Mouse (Mus musculus): Measurements from ENCODE around the gene Atxn1l. TPM values are rescaled to one million over a fixed set of nuclear protein-coding genes. Genes with fewer than 3 reads are reported as not detected.
A peak's percentile ranks its signal among the peaks of the same experiment; 100 is the strongest.

Gene Atxn1l
- 10 to 100 TPM; 20.0 to 23.0 TPM for total RNA-seq (2021)
- 6.5 and 11.9 TPM in 2 replicates for polyA plus RNA-seq (2012; rRNA removed)
- long read RNA-seq, full-length matches to known transcripts, result 1 of 4 reads
- long read RNA-seq, partial matches to known transcripts, result 0 of 4 reads
- long read RNA-seq, other reads (novel, unspliced or antisense), result 3 of 4 reads

DNA sequence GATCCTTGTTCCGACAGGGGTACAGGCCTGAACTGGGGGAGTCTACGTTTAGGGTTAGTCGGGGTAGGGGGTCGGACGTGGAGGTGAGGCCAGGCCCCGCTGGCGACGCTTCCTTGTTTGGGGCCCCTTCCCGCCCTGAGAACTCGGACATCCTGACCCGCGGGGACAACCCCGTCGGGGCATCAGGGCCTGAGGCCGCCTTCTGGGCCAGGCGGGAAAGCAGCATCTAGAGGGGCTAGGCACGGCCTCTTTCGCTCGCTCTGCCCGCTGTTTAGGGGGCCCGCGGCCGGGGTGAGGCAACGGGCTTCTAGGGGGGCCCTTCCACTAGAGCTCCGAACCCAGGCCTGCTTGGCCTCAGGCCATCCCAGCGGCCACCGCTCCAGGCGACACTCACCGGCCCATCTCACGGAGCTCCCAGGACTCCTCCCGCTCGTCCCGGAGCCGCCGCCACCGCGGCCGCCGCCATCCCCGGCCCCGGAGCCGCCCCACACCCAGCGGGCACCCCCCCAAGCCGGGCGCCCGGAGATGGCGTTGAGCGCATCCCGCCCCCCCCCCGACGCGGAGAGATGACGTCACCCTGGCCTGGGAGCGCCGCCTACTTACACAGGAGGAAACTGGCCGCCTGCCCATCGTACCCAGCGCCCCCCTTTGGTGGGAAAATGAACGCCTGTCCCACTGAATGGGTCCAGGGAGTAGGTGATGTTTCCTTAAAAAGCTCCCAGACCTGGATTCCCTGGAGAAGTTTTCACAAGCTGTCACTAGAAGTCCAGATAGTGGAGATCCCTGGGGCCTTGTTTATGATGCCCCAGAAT lies at the start of gene Atxn1l:
Gene Atxn1l, minus strand, starts transcription at position 503 of the 812 bp plus-strand sequence.
- intact Hi-C loops (cut with DNase I), result no loop called here
- TF ChIP-seq POLR2A (IDR thresholded peaks at IDR 0.05; ENCODE audit: insufficient read depth, low read depth, low read length), result no peak
- TF ChIP-seq CTCF (IDR thresholded peaks at IDR 0.05), result peak; percentile 66
- TF ChIP-seq EP300 (IDR thresholded peaks at IDR 0.05; ENCODE audit: insufficient read depth, low read depth, low read length), result no peak
- peak within 1 kb of the TSS; percentile 68 for H3K4me3 ChIP-seq
- under 1% methylated on average over 56 of the region's 59 CpGs for WGBS
- H3K27me3 ChIP-seq (ENCODE audit: control insufficient read depth, insufficient read depth, low read length), result no peaks in the 10 kb centered on the region
- DNase-seq, result peak; percentile 84 to 88
- H3K4me1 ChIP-seq (ENCODE audit: control insufficient read depth, insufficient read depth, low read length), result no peaks in the 10 kb centered on the region
- H3K36me3 ChIP-seq (ENCODE audit: control insufficient read depth, insufficient read depth, low read length), result no peaks in the 10 kb centered on the region
- H3K79me2 ChIP-seq (replicated peaks; ENCODE audit: control insufficient read depth, insufficient read depth, low read length), result no peaks in the 10 kb centered on the region; the same call in 1 of the 2 replicates
- H3K9ac ChIP-seq (ENCODE audit: low read depth, low read length), result peak within 1 kb of the TSS; percentile 96
- H3K27ac ChIP-seq, result peak within 1 kb of the TSS; percentile 80

DNA sequence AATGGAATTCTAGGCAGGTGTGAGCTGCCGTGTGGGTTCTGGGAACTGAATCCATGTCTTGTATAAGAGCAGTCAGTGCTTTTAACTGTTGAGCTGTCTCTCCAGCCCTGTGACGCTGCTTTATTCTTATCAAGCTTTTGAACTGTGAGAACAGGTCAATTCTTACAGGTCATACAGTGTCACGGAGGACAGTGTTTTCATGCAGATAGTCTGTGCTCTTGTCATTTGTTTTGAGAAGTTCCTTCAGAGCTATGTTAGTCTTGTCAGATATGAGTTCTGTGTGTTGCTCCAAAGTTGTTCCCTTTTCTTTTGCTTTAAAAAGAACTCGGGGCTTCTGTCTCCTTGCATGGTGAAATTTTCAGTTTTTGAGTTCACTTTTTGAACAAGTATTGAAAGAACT lies 43.0 kb upstream of the Atxn1l start:
- Histone ChIP-seq H3K9ac (ENCODE audit: low read depth, low read length) (peak overlapping the region; percentile 42; the same call in 1 of the 2 replicates), H3K4me1 (ENCODE audit: control insufficient read depth, insufficient read depth, low read length) (peaks cover 8% of the 10 kb centered on the region), H3K36me3 (ENCODE audit: control insufficient read depth, insufficient read depth, low read length) (peaks cover 13% of the 10 kb centered on the region; the same call in 1 of the 2 replicates), H3K27me3 (ENCODE audit: control insufficient read depth, insufficient read depth, low read length) (no peaks in the 10 kb centered on the region), H3K79me2 (replicated peaks; ENCODE audit: control insufficient read depth, insufficient read depth, low read length) (peaks cover 2% of the 10 kb centered on the region), H3K27ac (no peak overlapping the region), H3K4me3 (no peak overlapping the region)
- TF ChIP-seq POLR2A (IDR thresholded peaks at IDR 0.05; ENCODE audit: insufficient read depth, low read depth, low read length) (no peak), CTCF (IDR thresholded peaks at IDR 0.05) (no peak), EP300 (IDR thresholded peaks at IDR 0.05; ENCODE audit: insufficient read depth, low read depth, low read length) (no peak)
- 29% methylated on average over 4 of the region's 4 CpGs for WGBS
- intact Hi-C loops (cut with DNase I), result loop anchor here (5.0 kb wide), 2 partner anchors 37 to 173 kb away; partner anchors contain the start of gene Dhodh
- no peak for DNase-seq

- Histone ChIP-seq H3K9ac (ENCODE audit: low read depth, low read length) (peak overlapping the region; percentile 97), H3K36me3 (ENCODE audit: control insufficient read depth, insufficient read depth, low read length) (peaks cover 13% of the 10 kb centered on the region; the same call in 1 of the 2 replicates), H3K4me1 (ENCODE audit: control insufficient read depth, insufficient read depth, low read length) (peaks cover 8% of the 10 kb centered on the region), H3K27ac (peak overlapping the region; percentile 99), H3K27me3 (ENCODE audit: control insufficient read depth, insufficient read depth, low read length) (no peaks in the 10 kb centered on the region), H3K4me3 (peak overlapping the region; percentile 90), H3K79me2 (replicated peaks; ENCODE audit: control insufficient read depth, insufficient read depth, low read length) (peaks cover 2% of the 10 kb centered on the region)
- WGBS, result 10% methylated on average over 24 of the region's 24 CpGs
- TF ChIP-seq POLR2A (IDR thresholded peaks at IDR 0.05; ENCODE audit: insufficient read depth, low read depth, low read length) (no peak), CTCF (IDR thresholded peaks at IDR 0.05) (no peak)
- DNase-seq, result no peak
- intact Hi-C loops (cut with DNase I), result loop anchor here (5.0 kb wide), 4 partner anchors 38 to 212 kb away; partner anchors contain the start of genes Dhodh, Dhx38, Phlpp2 and Txnl4b
These were observed 42.1 kb upstream of the Atxn1l start for GRCm38 (mm10) chr8:109779431-109780228.

GRCm38 (mm10) chr8:109778993-109779421 lies 41.5 kb upstream of the Atxn1l start:
- Histone ChIP-seq H3K4me1 (ENCODE audit: control insufficient read depth, insufficient read depth, low read length) (peaks cover 6% of the 10 kb centered on the region), H3K9ac (ENCODE audit: low read depth, low read length) (peak overlapping the region; percentile 97), H3K4me3 (peak overlapping the region; percentile 90), H3K27me3 (ENCODE audit: control insufficient read depth, insufficient read depth, low read length) (no peaks in the 10 kb centered on the region), H3K36me3 (ENCODE audit: control insufficient read depth, insufficient read depth, low read length) (peaks cover 11% of the 10 kb centered on the region; the same call in 1 of the 2 replicates), H3K79me2 (replicated peaks; ENCODE audit: control insufficient read depth, insufficient read depth, low read length) (peaks cover 2% of the 10 kb centered on the region), H3K27ac (peak overlapping the region; percentile 99)
- intact Hi-C loops (cut with DNase I), result loop anchor here (1.0 to 5.0 kb wide), 3 partner anchors 86 to 212 kb away; partner anchors contain the start of genes Dhx38, Ist1, Phlpp2 and Txnl4b
- DNase-seq, result no peak
- 0% methylated on average over 32 of the region's 32 CpGs for WGBS
- TF ChIP-seq EP300 (IDR thresholded peaks at IDR 0.05; ENCODE audit: insufficient read depth, low read depth, low read length), result no peak
- TF ChIP-seq CTCF (IDR thresholded peaks at IDR 0.05), result no peak
- TF ChIP-seq POLR2A (IDR thresholded peaks at IDR 0.05; ENCODE audit: insufficient read depth, low read depth, low read length), result no peak

DNA sequence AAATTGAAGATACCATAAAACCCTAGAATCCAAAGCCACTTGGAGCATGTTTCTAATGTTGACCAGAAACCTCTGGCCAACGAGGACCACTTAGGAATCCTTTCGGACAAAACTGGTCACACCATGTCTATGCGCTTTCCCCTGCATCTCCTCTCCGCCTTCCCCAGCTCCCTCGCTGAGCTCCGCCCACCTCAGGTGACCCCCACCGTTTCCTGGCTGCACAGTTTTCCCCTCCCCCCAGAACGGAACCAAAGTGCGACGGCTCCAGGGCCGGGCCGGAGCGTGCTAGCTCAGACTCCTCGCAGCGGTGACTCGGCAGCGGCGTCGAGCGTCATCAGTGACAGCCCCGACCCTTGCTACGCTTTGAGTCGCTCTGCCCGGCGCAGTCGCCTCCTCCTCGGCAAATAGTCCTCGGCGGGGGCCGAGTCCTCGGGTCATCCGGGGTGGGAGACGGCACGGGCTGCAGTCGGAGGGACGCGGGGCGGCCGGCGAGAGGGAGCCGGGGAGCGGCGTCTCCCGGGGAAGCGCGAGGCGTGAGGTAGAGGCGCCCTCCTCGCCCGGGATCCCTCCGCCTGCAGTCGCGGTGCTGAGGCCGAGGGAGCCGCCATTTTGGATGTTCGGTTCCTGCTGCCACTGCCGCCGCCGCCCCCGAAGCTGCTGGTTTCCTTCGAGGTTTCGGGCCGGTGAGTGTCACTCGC lies 40.9 kb upstream of the Atxn1l start, which contains the start of gene Ap1g1:
Gene Ap1g1, plus strand, starts transcription at position 275 of the 698 bp plus-strand sequence.
- Histone ChIP-seq H3K79me2 (replicated peaks; ENCODE audit: control insufficient read depth, insufficient read depth, low read length) (peaks cover 2% of the 10 kb centered on the region), H3K27ac (peak within 1 kb of the TSS; percentile 99), H3K27me3 (ENCODE audit: control insufficient read depth, insufficient read depth, low read length) (no peaks in the 10 kb centered on the region), H3K4me3 (peak within 1 kb of the TSS; percentile 90), H3K36me3 (ENCODE audit: control insufficient read depth, insufficient read depth, low read length) (peaks cover 11% of the 10 kb centered on the region; the same call in 1 of the 2 replicates), H3K9ac (ENCODE audit: low read depth, low read length) (peak within 1 kb of the TSS; percentile 97), H3K4me1 (ENCODE audit: control insufficient read depth, insufficient read depth, low read length) (peaks cover 6% of the 10 kb centered on the region)
- DNase-seq, result peak; percentile 94 to 97
- TF ChIP-seq POLR2A (IDR thresholded peaks at IDR 0.05; ENCODE audit: insufficient read depth, low read depth, low read length) (peak; percentile 62), CTCF (IDR thresholded peaks at IDR 0.05) (no peak), EP300 (IDR thresholded peaks at IDR 0.05; ENCODE audit: insufficient read depth, low read depth, low read length) (peak; percentile 72)
- under 1% methylated on average over 63 of the region's 64 CpGs for WGBS
- intact Hi-C loops (cut with DNase I), result loop anchor here (1.0 to 5.0 kb wide), 3 partner anchors 85 to 211 kb away; partner anchors contain the start of genes Dhx38, Ist1, Phlpp2 and Txnl4b
